Mouse (Mus musculus) heart, postnatal 0 days (tissue): Measurements from ENCODE around the gene Unc13a.

Source experiments
- CTCF ChIP-seq: IDR thresholded peaks from 2 replicates; pipeline ENCODE4 v1.5.1; 2016; ENCODE audit warnings: antibody characterized with exemption, control low read depth, low read depth
- EP300 ChIP-seq: IDR thresholded peaks from 2 replicates; pipeline ENCODE4 v1.6.1; 2016; ENCODE audit warnings: antibody characterized with exemption, low read depth

GRCm38 (mm10) chr8:71659751-71660150 lies 11.8 kb downstream of the Unc13a start:
- TF ChIP-seq CTCF = no peak
- no peak for TF ChIP-seq EP300
